Mouse (Mus musculus): ENCODE measurements at regions not wholly inside any gene's neighbourhood (a gene's known extent, or its start where the extent isn't known, plus 50 kb on each side); places are given as distances from the start of the nearest gene placed in this dataset.

DNA sequence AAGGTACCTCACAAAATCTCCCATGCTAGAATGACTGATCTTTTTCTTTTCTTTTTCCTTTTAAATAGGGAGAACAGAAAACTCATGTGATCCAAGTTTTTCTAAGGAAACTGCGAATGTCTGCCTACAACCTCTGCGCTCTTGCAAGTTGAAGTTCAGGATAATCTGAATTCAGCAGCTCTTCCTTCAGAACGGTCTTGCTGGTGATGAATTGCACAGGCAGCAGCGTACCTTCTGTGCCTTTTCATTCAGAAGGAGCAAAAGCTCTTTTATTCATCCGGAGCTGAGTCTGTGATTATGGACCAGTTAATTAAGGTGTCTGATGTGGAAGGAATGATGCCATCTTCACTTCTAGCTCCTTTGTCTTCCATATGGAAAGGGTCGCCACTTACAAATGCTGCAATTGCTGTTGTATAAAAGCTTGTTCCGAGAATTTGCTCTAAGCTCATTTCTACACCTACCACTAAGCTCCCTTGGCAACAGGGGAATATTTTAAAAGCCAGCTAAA lies 353.9 kb downstream of the Zpld1 start:
- TF ChIP-seq POLR2A (IDR thresholded peaks at IDR 0.05; ENCODE audit: insufficient read length, low read depth) (no peak), MAX (IDR thresholded peaks at IDR 0.05; ENCODE audit: low read depth) (no peak), MYOD1 (IDR thresholded peaks at IDR 0.05; ENCODE audit: control insufficient read depth in 1 of 3, insufficient read length in 2 of 3, low read depth in 2 of 3) (no peak), CEBPB (IDR thresholded peaks at IDR 0.05; ENCODE audit: insufficient read depth, poor library complexity, severe bottlenecking) (no peak), POLR2AphosphoS2 (IDR thresholded peaks at IDR 0.05; ENCODE audit: insufficient read length, low read depth) (no peak), USF1 (IDR thresholded peaks at IDR 0.05; ENCODE audit: low read depth) (no peak), E2F4 (IDR thresholded peaks at IDR 0.05; ENCODE audit: insufficient read depth) (no peak)
